Mouse (Mus musculus) common myeloid progenitor, adult 5-6 weeks (primary cell): Measurements from ENCODE around the gene 4931428F04Rik. TPM values are rescaled to one million over a fixed set of nuclear protein-coding genes. Genes with fewer than 3 reads are reported as not detected.

Experiments
- ATAC-seq: replicated peaks from 2 replicates; pipeline ENCODE4 v1.8.0; 2016; ENCODE audit warnings: low read depth, mild to moderate bottlenecking, moderate TSS enrichment, inconsistent platforms; ENCODE audit not compliant: poor library complexity, severe bottlenecking
- total RNA-seq: library from RNA; stranded (forward); fragments of 200-1000, 187-1606 nt; gene quantifications from 2 replicates; pipeline ENCODE4 v1.2.3, GENCODE M21; 2017

4931428F04Rik gene
- total RNA-seq, 1 experiment from 2014 or later, result 2.9 TPM

DNA sequence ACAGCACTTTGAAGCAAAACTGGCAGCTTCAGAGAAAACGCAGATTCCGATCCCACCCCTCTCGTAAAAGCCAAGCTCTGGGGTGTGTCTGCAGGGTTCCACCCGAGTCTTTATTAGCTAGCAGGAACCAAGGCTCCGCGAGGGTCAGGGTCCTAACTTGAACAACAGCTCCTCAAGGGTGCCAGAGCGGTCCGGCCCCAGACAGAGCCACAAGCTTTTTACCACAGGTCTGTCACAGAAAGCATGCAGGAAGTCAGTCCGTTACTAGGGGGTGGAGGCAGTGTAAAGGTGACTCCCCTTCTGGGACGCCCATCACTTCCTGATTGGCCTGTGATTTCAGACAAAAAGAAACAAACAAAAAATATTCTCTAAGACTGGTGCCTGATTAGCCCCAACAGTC, 24.5 kb downstream of the 4931428F04Rik start:
- ATAC-seq, result peak; percentile 55

DNA sequence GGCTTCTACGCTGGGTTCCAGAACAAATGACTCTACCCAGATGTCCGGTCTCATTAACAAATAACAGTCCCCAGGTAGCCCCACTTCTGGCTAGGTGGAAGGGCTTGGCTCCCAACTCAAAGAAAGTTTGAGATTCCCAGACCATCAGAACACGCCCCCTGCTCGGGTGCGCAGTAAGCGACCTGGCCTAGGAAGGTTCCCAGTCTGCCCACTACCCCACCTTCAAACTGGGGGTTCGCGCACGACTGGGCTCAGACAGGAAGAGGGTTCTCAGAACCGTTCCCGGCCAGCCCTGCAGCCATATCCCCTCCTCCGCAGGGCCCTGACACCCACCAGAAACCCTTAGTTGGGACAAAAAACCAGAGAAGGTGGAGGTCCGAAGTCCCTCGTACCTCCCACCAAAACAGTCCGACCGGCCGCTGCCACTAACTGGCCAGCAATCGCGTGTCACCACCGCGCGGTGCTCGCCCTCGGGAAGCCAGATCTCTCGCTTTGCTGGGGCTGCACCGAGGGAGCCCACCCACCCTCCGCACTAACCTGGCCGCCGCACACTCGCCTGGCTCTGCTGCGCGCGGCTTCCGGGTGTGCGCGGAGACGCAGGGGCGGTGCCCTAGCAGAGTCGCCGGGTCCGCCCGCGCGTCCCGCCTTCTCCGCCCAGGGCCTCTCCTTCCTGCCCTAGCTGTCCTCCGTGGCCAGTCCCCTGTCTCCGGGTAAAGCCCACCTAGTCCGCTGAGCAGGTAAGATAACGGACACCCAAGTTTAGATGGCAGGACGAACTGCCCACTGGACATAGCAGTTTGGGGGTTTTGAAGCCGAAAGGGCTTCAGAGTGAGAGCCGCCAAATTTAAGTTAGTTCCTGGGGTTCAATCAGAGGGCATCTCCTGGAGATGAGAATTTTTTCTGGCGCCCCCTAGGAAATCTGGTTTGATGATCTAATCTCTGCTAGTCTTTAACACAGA, 25.4 kb downstream of the 4931428F04Rik start, which contains the start of the genes Tradd and Fbxl8:
Tradd (minus strand) TSS at position 586 of the 959 bp plus-strand sequence.
Fbxl8 (plus strand) TSS at position 625 of the 959 bp plus-strand sequence.
- ATAC-seq, result peak; percentile 62

GRCm38 (mm10) chr8:105263244-105263912, 26.3 kb downstream of the 4931428F04Rik start:
- ATAC-seq, result no peak

GRCm38 (mm10) chr8:105261326-105261980, 28.2 kb downstream of the 4931428F04Rik start:
- ATAC-seq, result no peak

- ATAC-seq, result no peak
Measured at GRCm38 (mm10) chr8:105260371-105261099, 29.1 kb downstream of the 4931428F04Rik start.

DNA sequence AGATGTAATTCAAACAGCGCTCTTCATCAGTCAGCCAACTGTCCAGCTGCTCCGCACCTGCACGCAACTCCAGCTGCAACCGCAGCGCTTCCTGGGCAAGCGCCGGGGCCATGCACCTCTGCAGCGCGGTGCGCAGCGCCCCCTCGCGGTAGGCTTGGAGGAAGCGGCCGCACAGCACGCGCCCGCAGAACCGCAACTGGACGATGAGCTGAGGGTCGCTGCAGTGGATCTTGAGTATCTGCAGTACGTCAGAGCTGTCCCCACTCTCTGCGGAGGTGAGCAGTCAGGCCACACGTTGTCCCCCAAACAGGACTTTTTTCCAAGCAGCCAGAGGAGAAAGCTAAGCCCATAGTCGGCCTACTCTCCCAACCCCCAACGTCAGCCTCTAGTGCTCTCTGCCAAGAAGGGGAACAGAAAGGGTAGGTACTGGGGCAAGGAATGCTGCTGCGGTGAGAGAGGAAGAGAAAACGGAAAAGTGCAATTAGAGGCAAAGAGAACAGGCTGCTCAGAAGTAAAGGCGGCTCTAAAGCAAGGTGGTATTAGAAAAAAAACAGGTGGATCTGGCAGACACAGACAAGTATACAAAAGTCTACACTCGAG, 29.8 kb downstream of the 4931428F04Rik start:
- ATAC-seq, result peak; percentile 57

- ATAC-seq, result no peak
Measured at GRCm38 (mm10) chr8:105258911-105259720, 30.5 kb downstream of the 4931428F04Rik start.

GRCm38 (mm10) chr8:105257318-105258114, 32.1 kb downstream of the 4931428F04Rik start:
- no peak for ATAC-seq

- ATAC-seq, result peak; percentile 42
Measured at GRCm38 (mm10) chr8:105254966-105255350, 34.7 kb downstream of the 4931428F04Rik start, which contains the start of gene B3gnt9. TSS of gene B3gnt9 (minus strand) at chr8:105255153.

DNA sequence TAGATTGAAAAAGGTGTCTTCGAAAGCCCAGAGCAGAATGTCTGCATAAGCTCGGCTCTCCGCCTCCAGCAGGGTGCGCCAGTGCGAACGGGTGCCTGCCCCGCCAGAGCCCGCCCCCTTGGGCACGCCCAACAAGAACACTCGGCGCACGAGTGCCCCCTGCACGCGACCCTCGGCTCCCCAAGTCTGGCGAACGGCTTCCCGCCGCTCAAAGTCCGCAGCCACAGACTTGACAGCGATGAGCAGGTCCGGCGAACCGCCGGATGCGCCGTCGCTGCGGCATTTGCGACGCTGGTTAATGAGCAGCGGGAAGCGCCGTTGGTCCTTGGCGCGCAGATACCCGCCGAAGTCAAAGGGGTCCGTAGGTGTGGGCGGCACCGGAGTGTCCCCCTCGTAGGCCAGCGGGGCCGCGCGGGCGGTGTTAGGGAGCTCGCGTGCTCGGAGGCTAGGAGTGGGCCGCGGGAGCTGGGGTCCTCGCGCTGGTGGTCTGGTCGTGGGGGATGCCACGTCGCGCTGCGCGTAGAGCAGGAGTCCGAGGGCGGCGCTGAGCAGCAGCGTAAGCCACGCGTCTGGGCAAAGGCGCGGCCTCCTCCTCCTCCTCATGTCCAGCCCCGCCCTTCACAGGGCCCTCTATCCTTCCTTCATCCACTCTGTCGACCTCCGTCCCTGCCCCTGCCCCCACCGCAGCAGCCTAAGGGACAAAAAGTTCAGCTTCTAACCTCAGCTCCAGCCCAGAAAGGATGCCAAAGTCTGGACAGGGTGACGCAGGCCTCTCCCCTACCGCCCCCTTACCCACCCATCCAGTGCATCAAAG, 35.3 kb downstream of the 4931428F04Rik start:
- ATAC-seq, result peak; percentile 87

DNA sequence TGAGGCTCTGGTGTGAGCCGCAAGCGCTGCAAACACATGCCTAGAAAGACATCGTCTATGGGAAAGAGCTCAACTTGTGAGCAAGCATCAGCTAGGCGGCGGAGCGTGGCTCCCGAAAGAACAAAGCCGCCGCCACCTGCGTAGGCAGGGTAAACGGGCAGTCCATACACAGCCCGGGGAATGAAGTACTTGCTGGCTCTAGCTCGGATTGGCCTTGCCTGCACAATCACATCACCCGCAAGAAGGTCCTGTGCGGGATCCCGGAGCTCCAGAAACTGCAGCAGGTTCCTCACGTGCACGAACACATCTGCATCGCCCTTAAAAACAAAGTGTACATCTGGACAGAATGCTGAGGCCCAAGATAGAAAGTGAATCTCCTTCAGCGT, 35.9 kb downstream of the 4931428F04Rik start:
- 0 out of 2 replicates have a peak, but pooled peaks have one; percentile 1 for ATAC-seq

- no peak for ATAC-seq
Measured at GRCm38 (mm10) chr8:105252680-105253537, 36.8 kb downstream of the 4931428F04Rik start.

DNA sequence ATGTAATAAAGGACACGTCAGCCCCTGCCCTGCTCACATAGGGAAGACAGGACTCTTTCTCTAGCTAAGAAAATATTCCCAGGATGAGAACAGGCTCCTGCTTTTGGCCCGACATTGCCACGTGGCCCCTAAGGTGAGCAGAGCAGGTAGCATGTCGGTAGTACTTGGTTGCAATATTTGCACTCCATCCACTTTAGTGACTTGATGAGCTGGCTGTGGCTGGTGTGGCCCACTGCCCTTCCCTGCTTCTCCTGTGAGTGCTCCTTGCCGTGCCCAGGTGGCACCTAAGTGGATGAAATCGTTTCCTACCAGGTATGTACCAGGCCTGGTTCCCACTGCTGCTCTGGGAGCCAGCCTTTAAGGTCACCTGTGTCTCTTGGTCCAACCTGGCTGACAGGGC, 37.7 kb downstream of the 4931428F04Rik start:
- no peak for ATAC-seq

DNA sequence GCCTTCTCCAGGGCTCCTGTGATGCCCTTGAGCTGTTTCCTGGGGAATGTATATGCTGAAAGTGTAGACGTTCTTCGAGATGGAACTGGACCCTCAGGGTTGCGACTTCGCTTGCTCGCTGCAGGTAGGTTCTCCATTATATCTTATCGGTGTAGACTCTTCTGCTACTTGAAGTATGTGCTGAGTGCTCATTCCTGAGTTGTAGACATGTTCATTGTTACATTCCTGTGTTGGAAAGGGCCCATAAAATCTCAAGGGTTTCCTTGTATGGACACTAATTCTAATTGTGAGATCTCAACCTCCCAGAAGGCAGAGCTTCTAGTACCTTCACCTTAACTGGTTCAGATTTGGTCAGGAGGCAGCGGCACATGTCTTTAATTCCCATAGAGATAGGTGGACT, 48.6 kb downstream of the 4931428F04Rik start:
- no peak for ATAC-seq

DNA sequence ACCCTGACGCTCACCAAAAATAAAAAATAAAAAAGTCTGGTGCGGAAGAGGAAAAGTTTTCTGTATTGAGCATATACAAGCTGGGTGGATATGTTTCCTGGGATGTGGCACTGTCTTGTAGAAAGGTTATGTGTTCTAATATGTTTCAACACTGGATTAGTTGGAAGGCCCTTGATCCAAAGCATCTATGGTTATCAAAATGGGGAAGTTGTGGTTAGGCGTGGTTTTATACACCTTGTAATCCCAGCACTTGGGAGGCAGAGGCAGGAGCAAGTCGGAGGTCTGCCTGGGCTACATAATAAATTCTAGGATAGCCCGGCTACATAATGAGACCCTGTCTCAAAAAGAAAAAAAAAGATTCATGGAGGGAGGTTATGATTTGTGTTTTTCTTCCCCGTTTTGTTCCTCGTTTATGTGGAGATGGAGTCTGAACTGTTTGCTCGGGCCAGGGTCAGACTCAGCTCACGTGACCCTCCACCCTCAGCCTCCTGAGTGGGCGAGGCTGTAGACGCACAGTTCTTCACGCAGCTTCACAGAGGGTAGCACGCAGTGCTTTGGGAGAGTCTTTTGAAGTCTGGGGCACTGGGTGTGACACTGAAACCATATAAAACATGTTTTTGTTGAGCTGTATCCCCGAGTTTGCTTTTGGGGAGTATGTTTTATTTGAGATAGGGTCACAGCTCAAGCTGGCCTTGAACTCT, 52.1 kb downstream of the 4931428F04Rik start:
- ATAC-seq, result peak; percentile 42
